In genomic region chr7:95959068-95959467, GRCm38 (mm10) we compare ENCODE assay signal across 21 mouse cellular contexts.
DNase-seq lines count a peak whose midpoint lies in the region; ATAC-seq and TF ChIP-seq lines count a peak whose summit lies in the region.
"Had no signal": no experiment of that assay in that cellular context is flagged by ENCODE, and none has a peak within 500 bp of the region (broad histone marks: within the 10 kb centered on the region; RNA-seq: fewer than 3 reads in every experiment).

No protein-coding gene starts in this region.

- no peak for TF ChIP-seq CTCF in layer of hippocampus, adult 2 months (conservative IDR thresholded peaks at IDR 0.05)

- ATAC-seq in neural tube, embryonic 11.5 days (ENCODE audit: insufficient read depth, low FRiP score, low TSS enrichment): peak; percentile 41; the same call in 1 of the 2 replicates
- no peak for ATAC-seq in neural tube, embryonic 15.5 days (ENCODE audit: low FRiP score)
- ATAC-seq in midbrain, embryonic 14.5 days (ENCODE audit: low FRiP score, low TSS enrichment): peak; percentile 63; the same call in 1 of the 2 replicates
- ATAC-seq: intestine, postnatal 0 days had no signal

- no peaks in the 10 kb centered on the region for H3K4me1 ChIP-seq in neural tube, embryonic 11.5 days (ENCODE audit: control insufficient read depth, insufficient read depth, low read length)
- no peaks in the 10 kb centered on the region for H3K4me1 ChIP-seq in neural tube, embryonic 15.5 days
- H3K4me1 ChIP-seq in midbrain, embryonic 14.5 days (ENCODE audit: control insufficient read depth, insufficient read depth, low read length): no peaks in the 10 kb centered on the region
- H3K4me1 ChIP-seq: embryonic facial prominence, embryonic 12.5 days; hindbrain, embryonic 15.5 days had no signal

- no peaks in the 10 kb centered on the region for H3K9me3 ChIP-seq in neural tube, embryonic 11.5 days (ENCODE audit: control insufficient read depth, low read length)
- H3K9me3 ChIP-seq in neural tube, embryonic 15.5 days (replicated peaks): no peaks in the 10 kb centered on the region
- no peaks in the 10 kb centered on the region for H3K9me3 ChIP-seq in midbrain, embryonic 14.5 days (ENCODE audit: control insufficient read depth, low read length)
- H3K9me3 ChIP-seq: embryonic facial prominence, embryonic 12.5 days; heart, embryonic 13.5 days; hindbrain, embryonic 15.5 days had no signal

- H3K4me2 ChIP-seq in neural tube, embryonic 11.5 days (ENCODE audit: low read depth): no peak overlapping the region
- no peak overlapping the region for H3K4me2 ChIP-seq in neural tube, embryonic 15.5 days
- no peak overlapping the region for H3K4me2 ChIP-seq in midbrain, embryonic 14.5 days (ENCODE audit: low read length)
- H3K4me2 ChIP-seq: embryonic facial prominence, embryonic 12.5 days; heart, embryonic 13.5 days; hindbrain, embryonic 15.5 days had no signal

- 68% methylated on average over 4 of the region's 4 CpGs for WGBS in neural tube, embryonic 11.5 days
- WGBS in neural tube, embryonic 15.5 days: 37% methylated on average over 4 of the region's 4 CpGs
- WGBS in midbrain, embryonic 14.5 days: 32% methylated on average over 4 of the region's 4 CpGs

- H3K27me3 ChIP-seq in neural tube, embryonic 11.5 days (ENCODE audit: control insufficient read depth, insufficient read depth, low read length): no peaks in the 10 kb centered on the region
- H3K27me3 ChIP-seq in neural tube, embryonic 15.5 days (replicated peaks): no peaks in the 10 kb centered on the region
- no peaks in the 10 kb centered on the region for H3K27me3 ChIP-seq in midbrain, embryonic 14.5 days (ENCODE audit: control insufficient read depth, insufficient read depth, low read length)
- H3K27me3 ChIP-seq: embryonic facial prominence, embryonic 12.5 days; hindbrain, embryonic 15.5 days had no signal

- peak; percentile 3 for DNase-seq in embryo, embryonic 11 days
- DNase-seq in embryo, embryonic 9.5 days (ENCODE audit: extremely low spot score): no peak
- DNase-seq in heart, adult 11 months: peak; percentile 77
- no peak for DNase-seq in heart, adult 8-10 months (ENCODE audit: low spot score)
- DNase-seq in neural tube, embryonic 11.5 days (ENCODE audit: low spot score): no peak
- peak; percentile 24 for DNase-seq in midbrain, embryonic 14.5 days
- DNase-seq in layer of hippocampus, adult 2 months (ENCODE audit: low spot score in 2 of 2): no peak
- DNase-seq: adrenal gland, postnatal 10 days; cerebellum, adult 9-10 months; heart, postnatal 14 days; kidney, postnatal 25 days; layer of hippocampus, postnatal 36 days; lung, postnatal 4 days; right cerebral cortex, postnatal 25 days; spleen, adult 18-20 months; thymus, postnatal 14 days had no signal

- H3K27ac ChIP-seq in neural tube, embryonic 11.5 days (ENCODE audit: low read depth, low read length): no peak overlapping the region
- H3K27ac ChIP-seq in neural tube, embryonic 15.5 days (replicated peaks): no peak overlapping the region
- no peak overlapping the region for H3K27ac ChIP-seq in midbrain, embryonic 14.5 days (replicated peaks; ENCODE audit: low read depth, low read length)
- H3K27ac ChIP-seq in layer of hippocampus, adult 2 months: no peak overlapping the region
- H3K27ac ChIP-seq: embryonic facial prominence, embryonic 12.5 days; heart, embryonic 13.5 days; hindbrain, embryonic 15.5 days had no signal

- no peaks in the 10 kb centered on the region for H3K36me3 ChIP-seq in neural tube, embryonic 11.5 days (ENCODE audit: control insufficient read depth, insufficient read depth, low read length)
- no peaks in the 10 kb centered on the region for H3K36me3 ChIP-seq in neural tube, embryonic 15.5 days
- H3K36me3 ChIP-seq in midbrain, embryonic 14.5 days (ENCODE audit: control insufficient read depth, insufficient read depth, low read length): no peaks in the 10 kb centered on the region
- H3K36me3 ChIP-seq: embryonic facial prominence, embryonic 12.5 days; heart, embryonic 13.5 days; hindbrain, embryonic 15.5 days had no signal

- H3K4me3 ChIP-seq in neural tube, embryonic 11.5 days (ENCODE audit: low read depth, low read length): no peak overlapping the region
- H3K4me3 ChIP-seq in neural tube, embryonic 15.5 days (replicated peaks): no peak overlapping the region
- no peak overlapping the region for H3K4me3 ChIP-seq in midbrain, embryonic 14.5 days (replicated peaks; ENCODE audit: low read depth, low read length)
- no peak overlapping the region for H3K4me3 ChIP-seq in layer of hippocampus, adult 2 months
- H3K4me3 ChIP-seq: embryonic facial prominence, embryonic 12.5 days; heart, embryonic 13.5 days; hindbrain, embryonic 15.5 days had no signal

- H3K9ac ChIP-seq in neural tube, embryonic 11.5 days (ENCODE audit: low read length): no peak overlapping the region
- no peak overlapping the region for H3K9ac ChIP-seq in neural tube, embryonic 15.5 days (replicated peaks)
- no peak overlapping the region for H3K9ac ChIP-seq in midbrain, embryonic 14.5 days (replicated peaks; ENCODE audit: low read length)
- H3K9ac ChIP-seq: embryonic facial prominence, embryonic 12.5 days; heart, embryonic 13.5 days; hindbrain, embryonic 15.5 days had no signal

Comparison
In these comparisons a context has a peak if more than half of its experiments do, and no peak if none do; other contexts are left out.
1. DNase-seq: peak in embryo, embryonic 11 days (single experiment), heart, adult 11 months (single experiment) and midbrain, embryonic 14.5 days (single experiment); none in embryo, embryonic 9.5 days (single experiment), heart, adult 8-10 months (single experiment), neural tube, embryonic 11.5 days (single experiment) and layer of hippocampus, adult 2 months (0 of 2).